Mouse (Mus musculus) G1E (cell line): ENCODE data around the gene Ciapin1. TPM values are rescaled to one million over a fixed set of nuclear protein-coding genes. Genes with fewer than 3 reads are reported as not detected.

ENCODE experiments used
- ATAC-seq: 2 replicates; pipeline ENCODE4 v1.8.0; 2016; ENCODE audit warnings: mild to moderate bottlenecking; ENCODE audit not compliant: insufficient number of reproducible peaks, poor library complexity, low FRiP score, severe bottlenecking; ENCODE audit errors: extremely low read depth
- DNase-seq: peaks from one replicate; pipeline ENCODE4 v3.0.0; 2012; ENCODE audit warnings: low spot score
- H3K27me3 ChIP-seq: 2 replicates; pipeline ENCODE4 v1.6.1; 2012; ENCODE audit warnings: mild to moderate bottlenecking, low read length, inconsistent platforms; ENCODE audit not compliant: insufficient read depth
- H3K36me3 ChIP-seq: replicated peaks from 2 replicates; pipeline ENCODE3; 2012; ENCODE audit warnings: mild to moderate bottlenecking, inconsistent platforms
- H3K4me1 ChIP-seq: 2 replicates; pipeline ENCODE4 v1.6.1; 2012; ENCODE audit warnings: low read depth, low read length, inconsistent platforms, mixed read lengths; ENCODE audit not compliant: insufficient read depth
- H3K4me3 ChIP-seq: 2 replicates; pipeline ENCODE4 v1.5.1; 2012; ENCODE audit warnings: low read depth, mild to moderate bottlenecking, inconsistent platforms, low read length, moderate library complexity, mixed read lengths
- H3K9me3 ChIP-seq: replicated peaks from 2 replicates; pipeline ENCODE4 v1.6.1; 2012; ENCODE audit warnings: inconsistent platforms
- CTCF ChIP-seq: IDR thresholded peaks from 2 replicates; pipeline ENCODE4 v1.5.1; 2012; ENCODE audit warnings: low read depth, low read length, inconsistent platforms, mixed read lengths
- GATA1 ChIP-seq: IDR thresholded peaks from 2 replicates; pipeline ENCODE4 v1.6.1; 2012; ENCODE audit warnings: borderline replicate concordance, low read length, inconsistent platforms, mixed read lengths
- GATA2 ChIP-seq: IDR thresholded peaks from 2 replicates; pipeline ENCODE4 v1.6.1; 2012; ENCODE audit warnings: low read depth, low read length, inconsistent platforms, borderline replicate concordance
- POLR2AphosphoS5 ChIP-seq: IDR thresholded peaks from 2 replicates; pipeline ENCODE4 v1.6.1; 2012; ENCODE audit warnings: low read depth, low read length, inconsistent platforms; ENCODE audit not compliant: insufficient replicate concordance
- TAL1 ChIP-seq: conservative IDR thresholded peaks from 2 replicates; pipeline ENCODE4 v1.6.1; 2012; ENCODE audit warnings: low read depth, low read length, inconsistent platforms, mixed read lengths
- polyA plus RNA-seq: library from polyadenylated mRNA; stranded (reverse); fragments of >175 nt; gene quantifications from 2 replicates; pipeline ENCODE4 v1.2.3, GENCODE M21; 2012
- total RNA-seq, 2 experiments: library from RNA; stranded (forward) in 1 of 2; stranded (reverse) in 1 of 2; fragments of 200-1000 nt in 1 of 2; fragments of >200 nt in 1 of 2; fragmentation: Nextera tagmentation in 1 of 2; gene quantifications; 2 replicates each; pipeline ENCODE4 v1.2.3; 2014 to 2017

Ciapin1 gene
- total and polyA plus RNA-seq, 3 experiments: 54.0 to 629 (median 75.9) TPM

DNA sequence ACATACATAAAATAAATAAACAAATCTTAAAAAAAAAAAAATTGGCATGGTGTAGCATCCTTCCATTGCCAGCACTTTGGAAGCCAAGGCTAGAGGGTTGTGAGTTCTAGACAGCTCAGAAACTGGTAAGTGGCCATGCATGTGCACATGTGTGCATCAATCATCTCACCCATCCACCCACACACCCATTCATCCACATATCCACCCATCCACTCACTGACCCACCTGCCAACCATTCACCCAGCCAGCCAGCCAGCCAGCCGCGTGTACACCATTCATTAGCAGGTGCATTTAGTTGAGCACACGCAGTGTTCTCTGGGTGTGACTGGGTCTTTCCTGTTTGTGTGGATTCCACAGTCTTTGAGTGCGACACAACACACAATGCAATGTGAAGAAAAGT lies 32.3 kb downstream of the Ciapin1 start:
- Histone ChIP-seq H3K4me1 (peaks cover 8% of the 10 kb centered on the region), H3K9me3 (no peaks in the 10 kb centered on the region), H3K4me3 (no peak overlapping the region), H3K36me3 (no peaks in the 10 kb centered on the region), H3K27me3 (peaks cover 13% of the 10 kb centered on the region)
- DNase-seq (no peak), ATAC-seq (no peak)
- no peak for TF ChIP-seq GATA1
- TF ChIP-seq TAL1: no peak
- TF ChIP-seq CTCF: no peak
- no peak for TF ChIP-seq GATA2
- no peak for TF ChIP-seq POLR2AphosphoS5

DNA sequence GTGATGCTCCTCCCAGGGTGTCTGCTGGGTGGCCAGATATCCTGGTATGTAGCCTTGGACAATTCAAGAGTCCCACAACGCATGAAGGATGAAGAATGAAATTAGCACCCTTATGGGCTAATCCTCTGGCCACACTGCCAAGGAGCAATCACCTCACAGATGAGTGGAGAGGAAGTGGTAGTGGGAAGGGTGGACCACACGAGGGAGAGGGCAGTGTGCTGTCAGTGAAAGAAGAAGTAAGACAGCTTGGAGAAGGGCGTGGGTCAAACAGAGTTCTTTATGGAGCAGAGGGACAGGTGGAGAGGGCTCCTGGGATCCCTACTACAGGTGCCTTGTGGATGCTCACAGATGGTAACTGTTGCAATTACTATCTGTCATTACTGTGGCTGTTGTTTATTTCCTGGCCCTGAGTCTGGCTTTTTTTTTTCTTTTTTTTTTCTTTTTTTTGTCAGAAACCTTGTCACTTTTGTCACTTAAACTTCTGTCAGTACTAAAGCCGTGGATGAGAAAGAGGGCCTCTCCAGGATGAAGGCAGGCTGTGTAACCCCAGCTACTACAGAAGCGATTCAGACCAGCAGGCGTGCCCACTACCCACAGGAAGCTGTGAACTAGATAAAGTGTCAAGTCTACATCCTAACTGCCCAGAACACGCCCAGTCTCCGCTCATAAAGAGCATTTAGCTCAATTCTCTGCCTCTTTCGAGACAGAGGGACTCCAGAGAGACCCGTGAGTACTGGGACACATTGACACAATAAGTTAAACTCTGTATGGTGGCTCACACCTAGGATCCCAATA lies 33.4 kb downstream of the Ciapin1 start:
- H3K4me1 ChIP-seq: peaks cover 13% of the 10 kb centered on the region
- TF ChIP-seq GATA2 (no peak), CTCF (no peak), TAL1 (no peak), POLR2AphosphoS5 (no peak)
- H3K36me3 ChIP-seq: no peaks in the 10 kb centered on the region
- no peaks in the 10 kb centered on the region for H3K9me3 ChIP-seq
- H3K27me3 ChIP-seq: peaks cover 13% of the 10 kb centered on the region
- DNase-seq: no peak
- H3K4me3 ChIP-seq: no peak overlapping the region
- no peak for ATAC-seq

DNA sequence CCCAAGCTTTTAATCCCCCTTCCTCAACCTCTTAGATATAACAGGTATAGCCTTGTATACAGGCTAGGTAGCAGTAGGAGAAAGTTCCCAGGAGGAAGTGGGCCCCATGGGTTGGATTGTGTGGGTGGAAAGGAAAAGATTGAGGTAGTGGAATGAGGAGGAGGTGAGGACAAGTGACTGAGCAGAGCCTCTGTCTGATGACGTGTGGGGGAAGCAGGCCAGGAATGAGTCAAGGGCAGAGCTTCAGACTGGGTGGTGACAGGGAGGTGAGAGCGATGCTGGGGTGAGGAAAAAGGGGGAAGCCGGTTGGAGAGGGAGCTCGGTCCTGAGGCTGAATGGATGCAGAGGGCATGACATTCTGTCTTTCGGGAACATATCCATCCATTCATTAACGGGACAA lies 34.6 kb downstream of the Ciapin1 start:
- no peak for ATAC-seq
- peaks cover 13% of the 10 kb centered on the region for H3K27me3 ChIP-seq
- H3K4me1 ChIP-seq: peaks cover 13% of the 10 kb centered on the region
- no peak for DNase-seq
- no peaks in the 10 kb centered on the region for H3K36me3 ChIP-seq
- H3K4me3 ChIP-seq: no peak overlapping the region
- TF ChIP-seq TAL1: no peak
- no peak for TF ChIP-seq POLR2AphosphoS5
- TF ChIP-seq CTCF: no peak
- TF ChIP-seq GATA1: no peak
- TF ChIP-seq GATA2: no peak
- no peaks in the 10 kb centered on the region for H3K9me3 ChIP-seq

DNA sequence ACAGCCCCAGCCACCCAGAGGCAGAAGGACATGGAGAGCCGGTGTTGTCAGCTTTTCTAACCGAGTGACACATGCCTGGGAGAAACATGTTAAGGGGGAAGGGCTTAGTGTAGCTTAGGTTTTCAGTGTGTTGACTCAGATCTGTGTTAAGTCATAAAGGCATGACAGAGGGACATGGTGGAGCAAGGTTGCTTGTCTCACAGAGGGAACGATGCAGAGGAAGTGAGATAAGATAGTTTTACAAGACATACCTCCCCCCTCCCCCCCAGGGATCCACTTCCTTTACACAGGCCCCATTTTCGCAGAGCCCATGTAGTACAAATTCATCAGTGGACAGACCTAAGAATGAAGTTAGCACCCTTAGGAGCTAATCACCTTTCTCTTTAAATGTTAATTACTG lies 35.8 kb downstream of the Ciapin1 start:
- Histone ChIP-seq H3K27me3 (peaks cover 6% of the 10 kb centered on the region), H3K4me3 (no peak overlapping the region), H3K4me1 (peaks cover 13% of the 10 kb centered on the region), H3K9me3 (no peaks in the 10 kb centered on the region), H3K36me3 (no peaks in the 10 kb centered on the region)
- peak; percentile 16; the same call in 1 of the 2 replicates for ATAC-seq
- DNase-seq: no peak
- TF ChIP-seq POLR2AphosphoS5 (no peak), TAL1 (no peak), GATA2 (no peak), CTCF (no peak), GATA1 (no peak)

DNA sequence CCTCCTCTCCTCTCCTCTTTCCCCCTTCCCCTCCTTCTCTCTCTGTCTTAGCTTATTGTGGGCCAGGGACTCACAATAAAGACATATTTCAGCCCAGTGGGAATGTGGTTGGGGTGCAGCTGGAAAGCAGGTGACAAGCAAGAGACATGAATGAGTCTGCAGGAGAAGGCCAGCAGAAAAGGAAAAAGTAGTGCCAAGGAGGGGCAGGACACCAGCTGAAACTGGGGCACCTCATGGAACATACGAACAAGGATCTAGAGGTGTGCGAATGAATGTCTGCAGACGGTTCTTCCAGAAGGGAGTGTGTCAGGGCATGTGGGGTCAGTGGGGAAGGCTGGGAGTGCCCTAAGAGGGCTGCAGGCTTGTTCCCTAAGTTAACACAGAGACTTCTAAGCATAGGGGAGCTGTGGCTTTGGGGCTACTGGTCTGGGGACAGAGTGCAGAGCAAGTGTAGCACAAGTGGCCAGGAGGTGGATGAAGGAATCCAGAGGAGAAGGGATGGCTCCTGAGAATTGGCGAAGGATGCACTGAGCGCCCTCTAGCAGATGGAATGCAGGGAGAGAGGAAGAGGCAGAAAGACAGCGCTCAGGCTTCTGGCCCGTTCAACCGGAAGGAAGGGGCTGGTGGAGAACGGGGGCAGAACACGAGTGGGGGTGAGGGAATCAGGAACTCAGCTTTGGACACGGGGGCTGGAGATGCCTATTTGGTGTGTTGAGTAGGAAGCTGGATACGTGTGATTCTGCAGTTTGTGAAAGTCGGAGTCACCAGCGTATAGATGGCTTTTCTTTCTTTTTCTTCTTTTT lies 36.7 kb downstream of the Ciapin1 start:
- Histone ChIP-seq H3K4me1 (peaks cover 13% of the 10 kb centered on the region), H3K27me3 (peaks cover 4% of the 10 kb centered on the region; the same call in 1 of the 2 replicates), H3K36me3 (no peaks in the 10 kb centered on the region), H3K9me3 (no peaks in the 10 kb centered on the region), H3K4me3 (no peak overlapping the region)
- DNase-seq (no peak), ATAC-seq (no peak)
- TF ChIP-seq POLR2AphosphoS5: no peak
- no peak for TF ChIP-seq GATA1
- no peak for TF ChIP-seq CTCF
- TF ChIP-seq GATA2: no peak
- no peak for TF ChIP-seq TAL1

DNA sequence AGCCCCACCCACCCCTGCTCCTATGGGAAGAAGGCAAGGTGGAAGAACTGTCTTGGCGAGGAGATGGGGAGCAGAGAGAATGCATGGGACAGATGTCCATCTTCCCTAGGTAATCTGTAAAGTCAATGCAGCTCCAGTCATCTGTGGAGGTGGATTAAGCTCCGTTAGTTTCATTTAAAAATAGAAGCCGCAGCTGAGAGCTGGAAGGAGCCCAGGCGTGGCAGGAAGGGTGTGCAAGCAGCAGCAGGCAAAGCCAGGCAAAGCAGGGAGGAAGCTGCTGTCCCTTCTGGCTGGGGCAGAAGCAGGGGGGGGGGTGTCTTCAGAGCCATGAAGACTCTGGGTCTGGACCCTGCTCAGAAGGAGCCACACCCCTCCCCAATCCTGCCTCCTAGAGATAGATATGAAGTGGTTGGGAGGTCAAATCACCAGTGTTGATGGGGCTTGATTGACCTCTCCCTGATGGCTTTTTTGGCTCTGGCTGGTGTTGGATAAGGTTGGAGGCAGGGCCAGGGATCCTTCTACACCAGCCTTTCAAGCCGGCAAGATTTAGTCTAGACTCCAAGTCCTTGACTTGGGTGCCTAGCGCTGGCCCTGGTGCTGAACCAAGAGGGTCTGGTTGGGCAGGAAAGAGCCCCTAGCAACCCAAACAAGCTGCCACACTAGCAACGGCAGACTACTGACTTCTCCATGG lies 37.7 kb downstream of the Ciapin1 start:
- Histone ChIP-seq H3K9me3 (no peaks in the 10 kb centered on the region), H3K4me1 (peaks cover 13% of the 10 kb centered on the region), H3K27me3 (peaks cover 4% of the 10 kb centered on the region; the same call in 1 of the 2 replicates), H3K4me3 (no peak overlapping the region), H3K36me3 (no peaks in the 10 kb centered on the region)
- DNase-seq (no peak), ATAC-seq (peak; percentile 59)
- TF ChIP-seq POLR2AphosphoS5 (no peak), TAL1 (no peak), GATA2 (no peak), CTCF (no peak), GATA1 (no peak)
